8 mouse cellular contexts compared by ENCODE assay signal in genomic region chr8:116943161-116943554, GRCm38 (mm10). TPM values are rescaled to one million over a fixed set of nuclear protein-coding genes. Genes with fewer than 3 reads are reported as not detected.
DNase-seq lines count a peak whose midpoint lies in the region; ATAC-seq and TF ChIP-seq lines count a peak whose summit lies in the region.

TSS of gene Atmin (plus strand) at chr8:116943393.

- peaks cover 28% of the 10 kb centered on the region for H3K4me1 ChIP-seq in bone marrow macrophage, adult 2 months (ENCODE audit: control insufficient read depth, insufficient read depth, low read length)
- peaks cover 13% of the 10 kb centered on the region for H3K4me1 ChIP-seq in embryonic facial prominence, embryonic 15.5 days
- H3K4me1 ChIP-seq in limb, embryonic 15.5 days = peaks cover 16% of the 10 kb centered on the region
- no peaks in the 10 kb centered on the region; the same call in 1 of the 2 replicates for H3K4me1 ChIP-seq in midbrain, postnatal 0 days (ENCODE audit: insufficient read depth, low read length)

- H3K4me2 ChIP-seq in embryonic facial prominence, embryonic 15.5 days (replicated peaks) = peak within 1 kb of the TSS; percentile 96
- H3K4me2 ChIP-seq in limb, embryonic 15.5 days = peak within 1 kb of the TSS; percentile 86
- H3K4me2 ChIP-seq in midbrain, postnatal 0 days (ENCODE audit: low read depth, low read length, poor library complexity, severe bottlenecking) = peak within 1 kb of the TSS; percentile 51

- ATAC-seq in embryonic facial prominence, embryonic 15.5 days (ENCODE audit: insufficient number of reproducible peaks, low FRiP score, low TSS enrichment, low read depth) = peak; percentile 88
- peak; percentile 77 for ATAC-seq in limb, embryonic 15.5 days (ENCODE audit: insufficient number of reproducible peaks, low FRiP score, low TSS enrichment, low read depth)
- peak; percentile 88 for ATAC-seq in midbrain, postnatal 0 days (ENCODE audit: low FRiP score)

- H3K9me3 ChIP-seq in embryonic facial prominence, embryonic 15.5 days (replicated peaks) = no peaks in the 10 kb centered on the region
- H3K9me3 ChIP-seq in limb, embryonic 15.5 days = no peaks in the 10 kb centered on the region
- no peaks in the 10 kb centered on the region for H3K9me3 ChIP-seq in midbrain, postnatal 0 days (ENCODE audit: low read length)

- H3K27me3 ChIP-seq in embryonic facial prominence, embryonic 15.5 days = no peaks in the 10 kb centered on the region
- H3K27me3 ChIP-seq in limb, embryonic 15.5 days = no peaks in the 10 kb centered on the region
- H3K27me3 ChIP-seq in midbrain, postnatal 0 days (ENCODE audit: insufficient read depth, low read length) = no peaks in the 10 kb centered on the region

- peak within 1 kb of the TSS; percentile 78 for H3K4me3 ChIP-seq in bone marrow macrophage, adult 2 months (ENCODE audit: insufficient read depth, low read length)
- H3K4me3 ChIP-seq in embryonic facial prominence, embryonic 15.5 days (replicated peaks) = peak within 1 kb of the TSS; percentile 95
- peak within 1 kb of the TSS; percentile 95 for H3K4me3 ChIP-seq in limb, embryonic 15.5 days
- H3K4me3 ChIP-seq in midbrain, postnatal 0 days (ENCODE audit: low read depth, low read length) = peak within 1 kb of the TSS; percentile 73

- TF ChIP-seq CTCF in bone marrow macrophage, adult 2 months (IDR thresholded peaks at IDR 0.05; ENCODE audit: low read depth, low read length) = peak; percentile 61
- TF ChIP-seq CTCF in midbrain, postnatal 0 days (IDR thresholded peaks at IDR 0.05) = peak; percentile 73

- peak within 1 kb of the TSS; percentile 9 for H3K27ac ChIP-seq in bone marrow macrophage, adult 2 months (ENCODE audit: insufficient read depth, low read depth, low read length)
- H3K27ac ChIP-seq in embryonic facial prominence, embryonic 15.5 days (replicated peaks) = peak within 1 kb of the TSS; percentile 44; the same call in 1 of the 2 replicates
- peak within 1 kb of the TSS; percentile 33 for H3K27ac ChIP-seq in limb, embryonic 15.5 days
- peak within 1 kb of the TSS; percentile 62 for H3K27ac ChIP-seq in midbrain, postnatal 0 days (ENCODE audit: low read depth, low read length)

- no peak for TF ChIP-seq POLR2A in bone marrow macrophage, adult 2 months (IDR thresholded peaks at IDR 0.05; ENCODE audit: borderline replicate concordance, low read depth, low read length)

- WGBS in embryonic facial prominence, embryonic 15.5 days = under 1% methylated on average over 40 of the region's 46 CpGs
- WGBS in limb, embryonic 15.5 days = under 1% methylated on average over 45 of the region's 46 CpGs
- WGBS in midbrain, postnatal 0 days = under 1% methylated on average over 33 of the region's 46 CpGs

- peak; percentile 90 to 92 for DNase-seq in B cell, adult 2 months
- peak; percentile 61 for DNase-seq in heart, adult 8-10 months (ENCODE audit: low spot score)
- DNase-seq in kidney, adult 8-10 months = peak; percentile 86 to 88
- peak; percentile 94 for DNase-seq in midbrain, postnatal 0 days (ENCODE audit: low spot score)
- peak; percentile 71 to 81 for DNase-seq in spleen, postnatal 14 days (ENCODE audit: low spot score in 2 of 2)

- H3K36me3 ChIP-seq in embryonic facial prominence, embryonic 15.5 days = 0 out of 2 replicates have a peak, but pooled peaks cover 1% of the 10 kb centered on the region
- peaks cover 9% of the 10 kb centered on the region for H3K36me3 ChIP-seq in limb, embryonic 15.5 days
- no peaks in the 10 kb centered on the region for H3K36me3 ChIP-seq in midbrain, postnatal 0 days (ENCODE audit: insufficient read depth, low read length)

- H3K9ac ChIP-seq in embryonic facial prominence, embryonic 15.5 days = peak within 1 kb of the TSS; percentile 97
- peak within 1 kb of the TSS; percentile 89 for H3K9ac ChIP-seq in limb, embryonic 15.5 days
- H3K9ac ChIP-seq in midbrain, postnatal 0 days (replicated peaks; ENCODE audit: low read length, poor library complexity, severe bottlenecking) = peak within 1 kb of the TSS; percentile 78

RNA-seq across cellular contexts. Expression of gene Atmin, which starts in this region (rescaled TPM):
- 15.9 and 18.9 TPM in 2 replicates for polyA plus RNA-seq in bone marrow macrophage, adult 2 months (2012; ENCODE audit: insufficient read depth, insufficient read length, missing spikeins)
- 10.9 and 12.5 TPM in 2 replicates for polyA plus RNA-seq in embryonic facial prominence, embryonic 15.5 days (2015; fragmentation: Nextera tagmentation; extraction: Ambion mirVana)
- total RNA-seq in heart, adult 8-10 months (2022) = 10 to 100 TPM; 15.9 to 18.0 (median 17.4) TPM
- 9.3 and 9.9 TPM in 2 replicates for polyA plus RNA-seq in limb, embryonic 15.5 days (2015; fragmentation: Nextera tagmentation; extraction: Ambion mirVana)
- 45.3 and 47.1 TPM in 2 replicates for total RNA-seq in midbrain, postnatal 0 days (2014; rRNA removed)
- 20.1 and 22.7 TPM in 2 replicates for polyA plus RNA-seq in midbrain, postnatal 0 days (2015; fragmentation: Nextera tagmentation; extraction: Ambion mirVana)

Comparison
In these comparisons a context has a peak if more than half of its experiments do, and no peak if none do; other contexts are left out.
1. Peak in every context shown above with its lines: DNase-seq, ATAC-seq, H3K4me3 ChIP-seq and H3K27ac ChIP-seq.
2. H3K27ac ChIP-seq: peak in every context shown above with its lines; median percentile 62 in midbrain, postnatal 0 days; 44 in embryonic facial prominence, embryonic 15.5 days; 33 in limb, embryonic 15.5 days; 9 in bone marrow macrophage, adult 2 months.